Mouse (Mus musculus) small intestine, adult 2 months (tissue): ENCODE measurements around the gene Atg4d. TPM values are rescaled to one million over a fixed set of nuclear protein-coding genes. Genes with fewer than 3 reads are reported as not detected.

Source experiments
- H3K27ac ChIP-seq: fragments of 200-500 bp; 2 replicates; pipeline ENCODE4 v1.5.1; 2012; ENCODE audit warnings: low read depth, low read length, control low read depth, inconsistent platforms; ENCODE audit not compliant: insufficient read depth
- H3K27me3 ChIP-seq: fragments of 200-500 bp; 2 replicates; pipeline ENCODE4 v1.6.1; 2012; ENCODE audit warnings: mild to moderate bottlenecking, moderate library complexity, low read length, inconsistent platforms; ENCODE audit not compliant: control insufficient read depth, insufficient read depth
- H3K36me3 ChIP-seq: fragments of 200-500 bp; 2 replicates; pipeline ENCODE4 v1.6.1; 2012; ENCODE audit warnings: mild to moderate bottlenecking, low read length, control low read depth, inconsistent platforms; ENCODE audit not compliant: control insufficient read depth, insufficient read depth
- H3K4me1 ChIP-seq: fragments of 200-500 bp; 2 replicates; pipeline ENCODE4 v1.6.1; 2012; ENCODE audit warnings: low read length, inconsistent platforms, mixed read lengths; ENCODE audit not compliant: control insufficient read depth, insufficient read depth, insufficient read length
- H3K4me3 ChIP-seq: fragments of 200-500 bp; 2 replicates; pipeline ENCODE4 v1.5.1; 2012; ENCODE audit warnings: low read depth, mild to moderate bottlenecking, control low read depth, inconsistent platforms, low read length, moderate library complexity
- CTCF ChIP-seq: fragments of 200-500 bp; IDR thresholded peaks from 2 replicates; pipeline ENCODE4 v1.5.1; 2012; ENCODE audit warnings: low read depth, mild to moderate bottlenecking, control low read depth, inconsistent platforms, low read length, moderate library complexity, mixed read lengths; ENCODE audit not compliant: insufficient replicate concordance, insufficient read length; ENCODE audit errors: extremely low read depth
- POLR2A ChIP-seq: fragments of 200-500 bp; IDR thresholded peaks from 2 replicates; pipeline ENCODE4 v1.6.1; 2012; ENCODE audit warnings: low read depth, mild to moderate bottlenecking, control low read depth, inconsistent platforms, low read length, moderate library complexity
- WGBS: fragments of 180-500 bp; shearing (Covaris S2); methylation state at CpG from one replicate; pipeline ENCODE4 v1.1.7; 2018; 5-methylcytosine and 5-hydroxymethylcytosine counted together
- polyA plus RNA-seq: library from polyadenylated mRNA; depleted of rRNA; stranded (reverse); fragments of >200 nt; gene quantifications from 2 replicates; pipeline ENCODE4 v1.2.3, GENCODE M21; 2012

The Atg4d gene
- polyA plus RNA-seq, 1 experiment = 144 TPM

DNA sequence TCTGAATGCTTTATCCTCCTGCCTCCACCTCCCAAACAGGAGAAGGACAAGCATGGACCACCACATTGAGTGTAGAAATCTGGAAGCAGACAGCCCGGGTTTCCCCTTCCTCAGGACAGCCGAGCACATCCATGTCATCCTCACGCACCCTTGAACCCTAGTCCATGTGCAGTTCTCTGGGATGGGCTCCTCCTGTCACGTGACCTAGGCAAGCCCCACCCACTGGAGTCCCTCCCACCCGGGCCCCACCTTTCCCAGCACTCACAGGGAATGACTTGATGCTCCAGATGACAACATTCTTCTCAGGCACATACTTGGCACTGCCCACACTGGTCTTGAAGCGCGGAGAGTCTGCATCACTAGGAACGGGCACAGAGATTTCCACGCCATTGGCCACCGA is 33.9 kb downstream of the Atg4d start:
- Histone ChIP-seq H3K27ac (no peak overlapping the region), H3K4me1 (0 out of 2 replicates have a peak, but pooled peaks cover 2% of the 10 kb centered on the region)
- 80% methylated on average over 10 of the region's 10 CpGs for WGBS

DNA sequence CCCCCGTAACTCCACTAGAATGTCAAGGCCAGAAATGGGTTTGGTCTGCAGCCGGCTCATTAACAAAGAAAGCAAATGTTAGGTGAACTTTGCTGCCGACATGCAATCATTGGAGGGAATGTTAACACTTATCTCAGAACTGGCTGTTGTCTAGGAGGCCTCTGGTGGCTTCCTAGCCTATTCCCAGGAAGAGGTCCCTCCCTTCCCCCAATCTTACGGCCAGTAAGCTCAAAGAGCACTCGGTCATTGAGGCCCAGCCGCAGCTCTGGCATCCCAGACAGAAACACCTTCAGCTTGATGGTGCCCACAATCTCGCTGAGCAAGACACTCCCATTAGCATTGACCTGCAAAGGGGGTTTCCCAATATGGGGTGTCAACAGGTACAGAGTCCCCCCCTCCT is 40.0 kb downstream of the Atg4d start:
- Histone ChIP-seq H3K27ac (no peak overlapping the region), H3K27me3 (no peaks in the 10 kb centered on the region), H3K36me3 (peaks cover 25% of the 10 kb centered on the region), H3K4me3 (no peak overlapping the region), H3K4me1 (no peaks in the 10 kb centered on the region)
- TF ChIP-seq CTCF (no peak), POLR2A (no peak)
- WGBS = 71% methylated on average over 7 of the region's 7 CpGs

More for the DNA sequence above, 33.9 kb downstream of the Atg4d start:
- no peaks in the 10 kb centered on the region for H3K27me3 ChIP-seq
- no peak for TF ChIP-seq CTCF
- no peak for TF ChIP-seq POLR2A
- no peak overlapping the region for H3K4me3 ChIP-seq
- peaks cover 39% of the 10 kb centered on the region for H3K36me3 ChIP-seq

DNA sequence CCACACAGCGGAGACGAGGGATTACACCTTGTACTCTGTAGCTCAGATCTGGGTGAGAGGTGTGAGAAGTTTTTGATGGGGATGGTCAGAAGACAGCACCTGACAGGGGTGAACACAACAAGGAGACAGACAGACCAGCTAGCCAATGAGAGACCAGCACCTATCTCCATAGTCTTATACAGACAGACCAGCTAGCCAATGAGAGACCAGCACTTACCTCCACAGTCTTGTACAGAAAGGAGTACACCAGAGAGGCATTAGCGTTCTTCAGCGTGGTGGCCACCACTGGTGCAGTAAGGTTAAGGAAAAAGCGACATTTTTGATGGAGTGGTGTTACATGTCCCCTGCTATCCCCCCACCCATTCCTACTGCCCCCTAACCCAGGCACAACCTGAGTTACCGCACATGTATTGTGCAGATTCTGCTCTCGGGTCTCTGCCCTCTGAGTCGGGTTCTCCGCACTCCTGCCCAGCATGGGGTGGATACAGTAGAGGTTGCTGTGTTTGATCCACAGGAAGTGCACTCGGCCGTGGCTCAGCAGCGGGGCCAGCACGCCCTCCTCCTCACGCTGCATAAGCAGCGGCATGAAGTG is 44.2 kb downstream of the Atg4d start:
- H3K4me3 ChIP-seq = peak overlapping the region; percentile 3; the same call in 1 of the 2 replicates
- H3K27me3 ChIP-seq = no peaks in the 10 kb centered on the region
- no peak overlapping the region for H3K27ac ChIP-seq
- H3K4me1 ChIP-seq = peaks cover 5% of the 10 kb centered on the region
- TF ChIP-seq POLR2A (no peak), CTCF (no peak)
- WGBS = 73% methylated on average over 15 of the region's 15 CpGs
- peaks cover 16% of the 10 kb centered on the region for H3K36me3 ChIP-seq

DNA sequence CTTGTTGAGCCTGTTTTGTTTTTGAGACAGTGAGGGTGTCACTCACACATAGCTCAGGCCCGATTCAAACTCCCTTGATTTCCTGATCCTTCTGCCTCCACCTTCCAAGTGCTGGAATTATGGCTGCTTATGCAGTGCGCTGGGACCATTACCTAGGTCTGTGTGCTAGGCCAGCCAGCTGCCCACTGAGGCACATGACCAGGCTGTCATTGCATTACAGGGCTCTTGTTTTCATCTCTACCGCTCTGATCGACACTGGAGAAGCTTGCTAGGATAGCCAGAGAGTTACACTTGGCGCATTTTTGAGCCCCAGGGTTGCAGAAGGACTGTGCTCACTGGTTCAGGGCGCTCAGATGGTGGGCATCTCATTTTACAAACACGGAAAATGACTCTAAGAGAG is 46.6 kb downstream of the Atg4d start:
- peak overlapping the region; percentile 85 for H3K4me3 ChIP-seq
- peaks cover 5% of the 10 kb centered on the region for H3K36me3 ChIP-seq
- peak overlapping the region; percentile 22; the same call in 1 of the 2 replicates for H3K27ac ChIP-seq
- H3K27me3 ChIP-seq = no peaks in the 10 kb centered on the region
- peaks cover 5% of the 10 kb centered on the region for H3K4me1 ChIP-seq
- 28% methylated on average over 7 of the region's 7 CpGs for WGBS
- no peak for TF ChIP-seq CTCF
- TF ChIP-seq POLR2A = no peak

DNA sequence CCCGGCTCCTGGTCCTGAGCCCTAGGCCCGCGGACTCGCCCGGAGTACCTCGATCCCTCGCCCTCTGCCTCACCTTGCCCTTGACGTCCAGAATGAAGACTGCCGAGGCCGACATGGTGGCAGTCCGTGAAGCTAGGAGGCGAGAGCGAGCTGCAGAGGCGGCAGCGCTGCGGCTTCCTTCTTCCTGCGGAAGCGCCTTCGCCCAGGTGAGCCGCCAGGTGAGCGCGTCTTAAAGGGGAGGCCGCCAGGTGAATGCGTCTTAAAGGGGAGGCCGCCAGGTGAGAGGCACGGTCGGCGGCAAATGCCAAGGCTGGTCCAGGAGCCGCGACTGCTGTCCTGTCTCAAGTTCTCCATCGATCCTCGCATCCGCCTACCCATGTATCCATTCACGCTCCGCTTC is 47.0 kb downstream of the Atg4d start, which contains the start of gene Ap1m2:
Gene Ap1m2, minus strand, starts transcription at position 204 of the 400 bp plus-strand sequence.
- 9% methylated on average over 35 of the region's 35 CpGs for WGBS
- Histone ChIP-seq H3K27me3 (no peaks in the 10 kb centered on the region), H3K4me3 (peak within 1 kb of the TSS; percentile 85), H3K4me1 (peaks cover 5% of the 10 kb centered on the region), H3K36me3 (peaks cover 2% of the 10 kb centered on the region), H3K27ac (peak within 1 kb of the TSS; percentile 22; the same call in 1 of the 2 replicates)
- TF ChIP-seq POLR2A (no peak), CTCF (no peak)

DNA sequence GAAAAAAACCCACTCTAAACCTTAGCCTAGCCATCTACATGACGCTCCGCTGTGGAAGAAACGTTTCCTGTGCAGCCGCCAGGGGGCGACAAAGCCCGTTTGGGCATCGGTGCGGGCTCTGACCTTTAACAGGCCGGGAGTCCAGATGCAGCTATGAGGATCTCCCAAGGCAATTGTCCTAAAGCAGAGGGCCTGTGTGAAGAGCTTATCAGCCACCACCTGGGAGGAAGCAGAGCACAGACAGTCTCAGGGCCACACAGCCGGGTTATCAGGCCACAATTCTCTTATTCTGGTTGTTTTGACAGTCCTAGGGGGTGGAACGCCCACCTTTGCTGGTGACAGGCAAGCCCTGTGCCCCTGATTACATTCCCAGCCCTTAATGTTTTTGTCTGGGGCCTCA is 48.3 kb downstream of the Atg4d start:
- TF ChIP-seq POLR2A (no peak), CTCF (peak; percentile 98)
- Histone ChIP-seq H3K36me3 (no peaks in the 10 kb centered on the region), H3K4me3 (no peak overlapping the region), H3K4me1 (peaks cover 5% of the 10 kb centered on the region), H3K27ac (no peak overlapping the region), H3K27me3 (no peaks in the 10 kb centered on the region)
- WGBS = 8% methylated on average over 11 of the region's 11 CpGs

DNA sequence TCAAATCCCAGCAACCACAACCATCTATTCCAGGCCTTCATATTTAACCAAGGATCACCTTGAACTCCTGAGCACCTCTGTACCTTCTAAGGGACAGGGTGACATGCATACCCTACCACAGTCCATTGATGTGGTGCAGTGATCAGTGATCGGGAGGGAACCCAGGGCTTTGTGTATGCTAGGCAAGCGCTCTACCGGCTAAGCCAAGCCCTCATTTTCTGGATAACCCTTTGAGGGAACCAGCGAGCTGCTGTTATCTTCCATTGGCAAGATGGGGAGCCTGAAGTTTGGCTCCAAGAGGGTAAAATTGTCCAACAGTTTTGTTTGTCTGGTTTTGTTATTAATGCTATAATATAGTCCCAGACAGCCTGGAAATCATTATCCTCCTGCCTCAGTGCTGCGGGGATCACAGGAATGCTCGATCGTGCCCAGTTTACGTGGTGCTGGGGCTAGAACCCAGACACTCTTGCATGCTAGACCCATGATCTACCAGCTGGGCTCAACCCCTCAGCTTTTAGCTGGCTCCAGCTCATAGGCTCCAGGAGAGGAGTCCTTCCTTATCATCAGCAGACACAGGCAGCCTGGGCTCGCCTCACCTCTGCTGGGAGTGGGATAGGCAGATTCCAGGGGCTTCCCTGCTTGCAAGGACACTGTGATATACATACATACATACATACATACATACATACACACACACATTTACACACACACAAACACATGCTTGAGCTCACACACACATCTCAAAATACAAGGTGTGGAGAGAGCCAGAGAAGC is 49.5 kb downstream of the Atg4d start:
- H3K27me3 ChIP-seq = no peaks in the 10 kb centered on the region
- no peaks in the 10 kb centered on the region for H3K36me3 ChIP-seq
- whole genome bisulfite sequencing = 94% methylated on average over 9 of the region's 9 CpGs
- H3K27ac ChIP-seq = no peak overlapping the region
- TF ChIP-seq CTCF = no peak
- TF ChIP-seq POLR2A = no peak
- no peak overlapping the region for H3K4me3 ChIP-seq
- H3K4me1 ChIP-seq = peaks cover 5% of the 10 kb centered on the region
